Mouse (Mus musculus): ENCODE data around the gene Trh. TPM values are rescaled to one million over a fixed set of nuclear protein-coding genes. Genes with fewer than 3 reads are reported as not detected.

Trh gene
- 3.5 and 6.0 TPM in 2 replicates for polyA plus RNA-seq (2021; fragmentation: Nextera tagmentation)
- long read RNA-seq, experiment 1, transcript Trh-201 (3 exons, 1,384 nt): major isoform, 35 of 39 reads
- long read RNA-seq, experiment 1, partial matches to known transcripts: 3 of 39 reads
- long read RNA-seq, experiment 1, other reads (novel, unspliced or antisense): 1 of 39 reads
- long read RNA-seq, experiment 2, transcript Trh-201 (3 exons, 1,384 nt): major isoform, 5 of 5 reads
- long read RNA-seq, experiment 2, partial matches to known transcripts: 0 of 5 reads
- long read RNA-seq, experiment 2, other reads (novel, unspliced or antisense): 0 of 5 reads

DNA sequence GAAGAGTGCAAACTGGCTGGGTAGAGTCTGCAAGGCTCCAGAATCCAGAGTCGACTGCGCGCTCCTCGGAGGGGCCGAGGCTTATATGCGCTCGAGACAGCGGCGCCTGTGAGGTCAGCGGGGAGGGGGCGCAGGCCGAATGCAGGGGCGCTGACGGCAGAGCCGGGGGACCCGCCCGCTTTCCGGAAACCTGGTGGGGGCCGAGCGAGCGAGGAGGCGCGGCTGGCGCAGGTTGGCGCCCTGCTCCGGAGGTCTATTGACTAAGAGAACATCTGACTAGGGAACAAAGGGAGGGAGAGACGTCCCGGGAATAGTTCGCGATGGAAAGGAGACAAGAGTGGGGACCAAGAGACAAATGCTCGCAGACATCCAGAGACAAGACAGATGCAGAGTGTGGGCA is at the start of gene Trh:
Gene Trh (minus strand): TSS at position 60 of the 400 bp plus-strand sequence.

DNA sequence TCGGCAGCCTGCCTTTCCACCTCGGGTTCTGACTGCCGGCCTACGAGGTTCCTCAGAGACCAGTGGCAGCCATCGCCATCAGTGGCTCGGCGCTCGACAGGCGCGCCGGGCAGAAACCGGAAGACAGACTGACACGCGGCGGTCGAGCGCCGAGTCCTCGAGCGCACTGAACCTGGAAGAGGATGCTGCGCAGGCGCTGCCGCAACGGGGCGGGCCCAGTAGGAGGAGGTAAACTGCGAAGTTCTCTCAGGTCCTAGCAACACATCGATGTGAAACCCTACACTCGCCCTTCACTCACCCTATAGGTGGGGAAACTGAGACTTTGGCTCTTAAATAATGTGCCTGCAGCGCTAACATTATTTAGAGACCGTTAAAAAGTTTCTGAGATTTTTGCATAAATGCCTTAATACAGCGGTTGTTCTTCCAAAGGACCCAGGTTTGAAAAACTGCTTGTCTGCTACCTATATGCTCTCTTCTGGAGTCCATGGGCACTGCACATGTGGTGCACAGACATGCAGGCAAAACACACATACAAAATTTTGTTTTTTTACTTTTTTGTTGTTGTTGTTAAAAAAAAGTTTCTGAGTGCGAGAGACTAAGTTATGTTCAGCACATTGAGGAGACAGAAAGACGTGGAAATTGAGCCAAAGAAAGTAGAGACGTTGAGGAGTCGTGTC is 29.5 kb downstream of the Trh start, which contains the start of gene Rbsn:
Gene Rbsn (minus strand): TSS at position 153 of the 677 bp plus-strand sequence.

Other genes with a start within 250 kb of the Trh start
- gene Nr2c2, start 153.3 kb downstream of the Trh start, polyA plus RNA-seq (2021; fragmentation: Nextera tagmentation): 8.6 and 10.1 TPM in 2 replicates
- 107 and 123 TPM in 2 replicates for gene Mrps25, start 60.6 kb downstream of the Trh start, polyA plus RNA-seq (2021; fragmentation: Nextera tagmentation)
- 27.2 and 37.1 TPM in 2 replicates for gene Rbsn, start 29.7 kb downstream of the Trh start, polyA plus RNA-seq (2021; fragmentation: Nextera tagmentation)

Data from left cerebral cortex, adult 6 months (tissue).